Mouse (Mus musculus) cortical plate, adult 2 months (tissue): ENCODE measurements around the gene Vipr1.

Source experiments
- CTCF ChIP-seq: fragments of 200-500 bp; IDR thresholded peaks from 2 replicates; pipeline ENCODE4 v1.5.1; 2011; ENCODE audit warnings: mild to moderate bottlenecking, control low read depth, low read length; ENCODE audit not compliant: insufficient read depth; ENCODE audit errors: extremely low read depth
- POLR2A ChIP-seq: fragments of 200-500 bp; IDR thresholded peaks from 2 replicates; pipeline ENCODE4 v1.6.1; 2011; ENCODE audit warnings: mild to moderate bottlenecking, low read length, control low read depth; ENCODE audit not compliant: insufficient read depth; ENCODE audit errors: extremely low read depth

DNA sequence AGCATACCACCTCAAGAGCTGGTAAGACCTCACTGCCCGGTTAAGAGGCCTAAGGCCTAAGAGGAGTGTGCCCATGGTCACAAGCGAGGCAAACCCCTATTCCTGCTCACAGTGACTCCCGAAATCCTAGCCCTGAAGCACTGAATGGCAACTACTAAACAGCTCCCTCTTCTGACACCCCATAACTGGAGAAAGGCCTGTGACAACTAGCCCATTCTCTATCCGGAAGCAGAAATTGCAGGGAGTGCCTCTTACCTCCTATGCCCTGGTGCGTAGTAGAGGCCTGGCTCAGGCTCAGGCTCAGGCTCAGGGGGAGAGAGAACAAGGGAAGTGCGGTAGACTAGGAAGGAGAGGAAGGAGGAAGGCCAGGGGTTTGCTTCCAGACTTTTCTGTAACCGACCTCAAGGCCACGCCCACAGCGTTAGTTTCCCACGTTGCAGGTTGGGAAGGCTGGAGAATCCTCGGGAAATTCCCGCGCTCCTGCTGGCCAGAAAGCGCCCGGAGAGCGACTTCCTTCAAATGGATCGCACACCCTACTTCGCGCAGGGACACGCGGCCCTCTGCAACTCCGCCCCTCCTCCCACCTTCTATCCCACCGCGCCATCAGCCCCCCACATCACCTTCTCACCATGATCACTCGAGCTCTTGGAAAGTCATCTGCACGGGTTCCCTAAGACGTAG lies 1.1 kb upstream of the Vipr1 start:
- TF ChIP-seq CTCF (no peak), POLR2A (no peak)
